In the genomic region with DNA sequence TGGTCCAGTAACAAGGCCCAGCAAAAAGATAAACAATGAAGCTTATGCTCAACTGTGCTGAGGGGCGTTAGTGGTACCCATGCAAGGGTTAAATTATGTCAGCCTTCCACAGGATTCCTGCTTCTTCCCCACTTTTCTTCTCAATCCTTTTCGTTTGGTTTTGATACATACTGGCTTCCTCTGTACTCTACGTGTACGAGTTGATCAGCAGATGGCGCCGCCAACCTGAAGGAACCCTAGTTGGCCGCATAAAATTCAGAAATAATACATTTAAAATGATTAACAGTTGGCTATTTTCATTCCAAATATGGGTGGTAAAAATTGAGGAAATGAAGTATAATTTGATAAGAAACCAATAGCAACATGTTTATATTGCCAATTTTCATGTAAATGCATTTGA, we compare ENCODE assay signal across 8 mouse cellular contexts. TPM values are rescaled to one million over a fixed set of nuclear protein-coding genes. Genes with fewer than 3 reads are reported as not detected.
A peak's percentile ranks its signal among the peaks of the same experiment; 100 is the strongest.
DNase-seq lines count a peak whose midpoint lies in the region; ATAC-seq and TF ChIP-seq lines count a peak whose summit lies in the region.

No protein-coding gene starts in this region.

- H3K4me2 ChIP-seq in lung, embryonic 14.5 days = no peak overlapping the region
- H3K4me2 ChIP-seq in midbrain, postnatal 0 days (ENCODE audit: low read depth, low read length, poor library complexity, severe bottlenecking) = no peak overlapping the region

- H3K9ac ChIP-seq in lung, embryonic 14.5 days = no peak overlapping the region
- 0 out of 2 replicates have a peak overlapping the region, but pooled peaks have one; percentile 33 for H3K9ac ChIP-seq in midbrain, postnatal 0 days (replicated peaks; ENCODE audit: low read length, poor library complexity, severe bottlenecking)

- 41% methylated on average over 7 of the region's 7 CpGs for WGBS in lung, embryonic 14.5 days
- 55% methylated on average over 7 of the region's 7 CpGs for WGBS in midbrain, postnatal 0 days

- peak; percentile 40 for DNase-seq in gastrocnemius, adult 18-20 months (ENCODE audit: low spot score)
- DNase-seq in gastrocnemius, adult 8-10 months (ENCODE audit: low spot score in 2 of 2) = no peak
- peak; percentile 80 for DNase-seq in lung, embryonic 14.5 days
- no peak for DNase-seq in lung, adult 18-20 months
- peak; percentile 72 for DNase-seq in adipocyte (ENCODE audit: low spot score)
- DNase-seq in forelimb bud, embryonic 11.5 days (ENCODE audit: low read depth, low spot score) = peak; percentile 27
- DNase-seq in midbrain, postnatal 0 days (ENCODE audit: low spot score) = peak; percentile 71
- no peak for DNase-seq in urinary bladder, postnatal 10 days (ENCODE audit: low spot score)

- H3K27ac ChIP-seq in lung, embryonic 14.5 days (ENCODE audit: low read depth) = no peak overlapping the region
- no peak overlapping the region for H3K27ac ChIP-seq in midbrain, postnatal 0 days (ENCODE audit: low read depth, low read length)

- TF ChIP-seq CTCF in lung, embryonic 14.5 days (IDR thresholded peaks at IDR 0.05; ENCODE audit: low read depth) = peak; percentile 76
- peak; percentile 88 for TF ChIP-seq CTCF in midbrain, postnatal 0 days (IDR thresholded peaks at IDR 0.05)

- ATAC-seq in lung, embryonic 14.5 days (ENCODE audit: insufficient read depth) = no peak
- no peak for ATAC-seq in midbrain, postnatal 0 days (ENCODE audit: low FRiP score)

- no peaks in the 10 kb centered on the region for H3K9me3 ChIP-seq in lung, embryonic 14.5 days (ENCODE audit: low read depth, low read length)
- no peaks in the 10 kb centered on the region for H3K9me3 ChIP-seq in midbrain, postnatal 0 days (ENCODE audit: low read length)

- H3K36me3 ChIP-seq in lung, embryonic 14.5 days (ENCODE audit: insufficient read depth) = no peaks in the 10 kb centered on the region
- no peaks in the 10 kb centered on the region for H3K36me3 ChIP-seq in midbrain, postnatal 0 days (ENCODE audit: insufficient read depth, low read length)

- no peaks in the 10 kb centered on the region for H3K27me3 ChIP-seq in lung, embryonic 14.5 days (ENCODE audit: insufficient read depth, low read length)
- no peaks in the 10 kb centered on the region for H3K27me3 ChIP-seq in midbrain, postnatal 0 days (ENCODE audit: insufficient read depth, low read length)

- H3K4me3 ChIP-seq in lung, embryonic 14.5 days (ENCODE audit: low read depth, low read length) = no peak overlapping the region
- no peak overlapping the region for H3K4me3 ChIP-seq in midbrain, postnatal 0 days (ENCODE audit: low read depth, low read length)

- H3K4me1 ChIP-seq in lung, embryonic 14.5 days (ENCODE audit: insufficient read depth) = no peaks in the 10 kb centered on the region
- H3K4me1 ChIP-seq in midbrain, postnatal 0 days (ENCODE audit: insufficient read depth, low read length) = no peaks in the 10 kb centered on the region

RNA-seq across cellular contexts. Expression of gene Musk, which starts 19.5 kb away (rescaled TPM):
- total RNA-seq in gastrocnemius, adult 18-20 months (2021) = 10 to 100 TPM; 21.8 to 44.1 TPM
- total RNA-seq in gastrocnemius, adult 8-10 months (2022) = 10 to 100 TPM; 26.9 to 58.0 (median 40.6) TPM
- polyA plus RNA-seq in lung, embryonic 14.5 days (2014; fragmentation: Nextera tagmentation; extraction: Ambion mirVana) = not detected in 2 replicates
- total RNA-seq in midbrain, postnatal 0 days (2014; rRNA removed) = 0.49 and 0.61 TPM in 2 replicates
- 0.29 and 0.41 TPM in 2 replicates for polyA plus RNA-seq in midbrain, postnatal 0 days (2015; fragmentation: Nextera tagmentation; extraction: Ambion mirVana)

RNA-seq across cellular contexts. Expression of gene Svep1, which starts 59.6 kb away (rescaled TPM):
- total RNA-seq in gastrocnemius, adult 18-20 months (2021) = 1 to 10 TPM; 5.7 to 6.3 TPM
- total RNA-seq in gastrocnemius, adult 8-10 months (2022) = 1 to 10 TPM; 3.3 to 6.4 (median 4.0) TPM
- polyA plus RNA-seq in lung, embryonic 14.5 days (2014; fragmentation: Nextera tagmentation; extraction: Ambion mirVana) = 16.4 and 17.6 TPM in 2 replicates
- 5.7 and 5.9 TPM in 2 replicates for total RNA-seq in midbrain, postnatal 0 days (2014; rRNA removed)
- 0.75 and 0.85 TPM in 2 replicates for polyA plus RNA-seq in midbrain, postnatal 0 days (2015; fragmentation: Nextera tagmentation; extraction: Ambion mirVana)

Comparison
In these comparisons a context has a peak if more than half of its experiments do, and no peak if none do; other contexts are left out.
1. DNase-seq: peak in gastrocnemius, adult 18-20 months (single experiment), lung, embryonic 14.5 days (single experiment), adipocyte (single experiment), forelimb bud, embryonic 11.5 days (single experiment) and midbrain, postnatal 0 days (single experiment); none in gastrocnemius, adult 8-10 months (0 of 2), lung, adult 18-20 months (0 of 2) and urinary bladder, postnatal 10 days (single experiment).
2. RNA of gene Musk, which starts 19.5 kb away (total RNA-seq): 26.9 to 58.0 TPM in gastrocnemius, adult 8-10 months and 21.8 to 44.1 TPM in gastrocnemius, adult 18-20 months; 0.49 to 0.61 TPM in midbrain, postnatal 0 days; every median in the first group is over 10 times any median in the second.